Mouse (Mus musculus): ENCODE measurements around the gene Gm49320. TPM values are rescaled to one million over a fixed set of nuclear protein-coding genes. Genes with fewer than 3 reads are reported as not detected.
A peak's percentile ranks its signal among the peaks of the same experiment; 100 is the strongest.

Gm49320 gene
- total and polyA plus RNA-seq, 2 experiments from 2014 or later = 0.74 TPM; not detected in 1

GRCm38 (mm10) chr8:4258233-4258632, 19.6 kb downstream of the Gm49320 start:
- Histone ChIP-seq H3K9ac (replicated peaks; ENCODE audit: low read length) (peak overlapping the region; percentile 90), H3K4me2 (ENCODE audit: low read depth, low read length) (peak overlapping the region; percentile 74), H3K27ac (peak overlapping the region; percentile 94), H3K4me3 (ENCODE audit: low read length) (peak overlapping the region; percentile 76), H3K4me1 (ENCODE audit: insufficient read depth, low read length) (peaks cover 18% of the 10 kb centered on the region), H3K9me3 (ENCODE audit: low read length) (no peaks in the 10 kb centered on the region), H3K36me3 (ENCODE audit: insufficient read depth, low read length) (peaks cover 45% of the 10 kb centered on the region; the same call in 1 of the 2 replicates), H3K27me3 (ENCODE audit: insufficient read depth, low read length) (no peaks in the 10 kb centered on the region)
- peak; percentile 85 for DNase-seq (ENCODE audit: low spot score)
- ATAC-seq = peak; percentile 71
- TF ChIP-seq CTCF (IDR thresholded peaks at IDR 0.05; ENCODE audit: low read depth) = peak; percentile 97
- 2% methylated on average over 35 of the region's 35 CpGs for WGBS

- H3K9me3 ChIP-seq (ENCODE audit: low read length) = no peaks in the 10 kb centered on the region
- H3K27me3 ChIP-seq (ENCODE audit: insufficient read depth, low read length) = no peaks in the 10 kb centered on the region
- under 1% methylated on average over 32 of the region's 32 CpGs for WGBS
- H3K9ac ChIP-seq (replicated peaks; ENCODE audit: low read length) = peak overlapping the region; percentile 90
- H3K4me3 ChIP-seq (ENCODE audit: low read length) = peak overlapping the region; percentile 76
- peak; percentile 74 for ATAC-seq
- peak; percentile 71 for DNase-seq (ENCODE audit: low spot score)
- H3K4me1 ChIP-seq (ENCODE audit: insufficient read depth, low read length) = peaks cover 18% of the 10 kb centered on the region
- peak overlapping the region; percentile 74 for H3K4me2 ChIP-seq (ENCODE audit: low read depth, low read length)
- peak overlapping the region; percentile 94 for H3K27ac ChIP-seq
- peaks cover 46% of the 10 kb centered on the region; the same call in 1 of the 2 replicates for H3K36me3 ChIP-seq (ENCODE audit: insufficient read depth, low read length)
- TF ChIP-seq CTCF (IDR thresholded peaks at IDR 0.05; ENCODE audit: low read depth) = no peak
These were observed 20.0 kb downstream of the Gm49320 start for GRCm38 (mm10) chr8:4258678-4259077.

- Histone ChIP-seq H3K27me3 (ENCODE audit: insufficient read depth, low read length) (no peaks in the 10 kb centered on the region), H3K4me1 (ENCODE audit: insufficient read depth, low read length) (peaks cover 18% of the 10 kb centered on the region), H3K9me3 (ENCODE audit: low read length) (no peaks in the 10 kb centered on the region), H3K27ac (peak within 1 kb of the TSS; percentile 94), H3K36me3 (ENCODE audit: insufficient read depth, low read length) (peaks cover 52% of the 10 kb centered on the region; the same call in 1 of the 2 replicates), H3K4me3 (ENCODE audit: low read length) (peak within 1 kb of the TSS; percentile 76), H3K4me2 (ENCODE audit: low read depth, low read length) (peak within 1 kb of the TSS; percentile 74), H3K9ac (replicated peaks; ENCODE audit: low read length) (peak within 1 kb of the TSS; percentile 90)
- DNase-seq (ENCODE audit: low spot score) = peak; percentile 94
- 5% methylated on average over 30 of the region's 33 CpGs for WGBS
- ATAC-seq = peak; percentile 89
- no peak for TF ChIP-seq CTCF (IDR thresholded peaks at IDR 0.05; ENCODE audit: low read depth)
These were observed 20.6 kb downstream of the Gm49320 start, which contains the start of gene Ctxn1 for GRCm38 (mm10) chr8:4259125-4259804. Gene Ctxn1, minus strand, starts transcription at chr8:4259274.

GRCm38 (mm10) chr8:4259805-4260170, 21.1 kb downstream of the Gm49320 start:
- no peak overlapping the region; the same call in 1 of the 2 replicates for H3K4me3 ChIP-seq (ENCODE audit: low read length)

GRCm38 (mm10) chr8:4263105-4263791, 24.6 kb downstream of the Gm49320 start:
- Histone ChIP-seq H3K9ac (replicated peaks; ENCODE audit: low read length) (no peak overlapping the region), H3K27me3 (ENCODE audit: insufficient read depth, low read length) (no peaks in the 10 kb centered on the region), H3K27ac (no peak overlapping the region), H3K4me3 (ENCODE audit: low read length) (no peak overlapping the region), H3K9me3 (ENCODE audit: low read length) (no peaks in the 10 kb centered on the region), H3K4me1 (ENCODE audit: insufficient read depth, low read length) (no peaks in the 10 kb centered on the region), H3K36me3 (ENCODE audit: insufficient read depth, low read length) (peaks cover 60% of the 10 kb centered on the region), H3K4me2 (ENCODE audit: low read depth, low read length) (no peak overlapping the region)
- ATAC-seq (no peak), DNase-seq (ENCODE audit: low spot score) (no peak)
- 84% methylated on average over 8 of the region's 8 CpGs for WGBS
- no peak for TF ChIP-seq CTCF (IDR thresholded peaks at IDR 0.05; ENCODE audit: low read depth)

More at GRCm38 (mm10) chr8:4259805-4260170, 21.1 kb downstream of the Gm49320 start:
- Histone ChIP-seq H3K27ac (peak overlapping the region; percentile 94), H3K27me3 (ENCODE audit: insufficient read depth, low read length) (no peaks in the 10 kb centered on the region), H3K4me1 (ENCODE audit: insufficient read depth, low read length) (peaks cover 18% of the 10 kb centered on the region), H3K9me3 (ENCODE audit: low read length) (no peaks in the 10 kb centered on the region), H3K9ac (replicated peaks; ENCODE audit: low read length) (peak overlapping the region; percentile 90; the same call in 1 of the 2 replicates), H3K36me3 (ENCODE audit: insufficient read depth, low read length) (peaks cover 50% of the 10 kb centered on the region; the same call in 1 of the 2 replicates), H3K4me2 (ENCODE audit: low read depth, low read length) (peak overlapping the region; percentile 74)
- DNase-seq (ENCODE audit: low spot score) (no peak), ATAC-seq (no peak)
- TF ChIP-seq CTCF (IDR thresholded peaks at IDR 0.05; ENCODE audit: low read depth) = no peak
- 79% methylated on average over 4 of the region's 4 CpGs for WGBS

- TF ChIP-seq CTCF (IDR thresholded peaks at IDR 0.05; ENCODE audit: low read depth) = no peak
- DNase-seq (ENCODE audit: low spot score) (no peak), ATAC-seq (no peak)
- Histone ChIP-seq H3K9ac (replicated peaks; ENCODE audit: low read length) (no peak overlapping the region), H3K9me3 (ENCODE audit: low read length) (no peaks in the 10 kb centered on the region), H3K4me1 (ENCODE audit: insufficient read depth, low read length) (no peaks in the 10 kb centered on the region), H3K4me3 (ENCODE audit: low read length) (no peak overlapping the region), H3K4me2 (ENCODE audit: low read depth, low read length) (no peak overlapping the region), H3K27me3 (ENCODE audit: insufficient read depth, low read length) (no peaks in the 10 kb centered on the region), H3K27ac (no peak overlapping the region), H3K36me3 (ENCODE audit: insufficient read depth, low read length) (peaks cover 77% of the 10 kb centered on the region)
- WGBS = 91% methylated on average over 15 of the region's 15 CpGs
These were observed 26.7 kb downstream of the Gm49320 start for GRCm38 (mm10) chr8:4265160-4265914.
